Mouse (Mus musculus) CH12F3 (cell line): Measurements from ENCODE around the gene Fry.

ENCODE experiments used
- in situ Hi-C: fragments of 300-500 bp; cut with MboI; formaldehyde crosslinking; loops from 2 replicates; pipeline ENCODE4 v1.14.3; 2020; ENCODE audit warnings: low sequenced_read_pairs

The Fry gene

GRCm38 (mm10) chr5:150168712-150169111, 50.3 kb downstream of the Fry start:
- in situ Hi-C loops, result no loop called here

GRCm38 (mm10) chr5:150171562-150171961, 53.1 kb downstream of the Fry start:
- in situ Hi-C loops, result no loop called here

- in situ Hi-C loops, result no loop called here
These were observed 55.4 kb downstream of the Fry start for GRCm38 (mm10) chr5:150173869-150174268.

GRCm38 (mm10) chr5:150174950-150175349, 56.5 kb downstream of the Fry start:
- in situ Hi-C loops, result no loop called here

GRCm38 (mm10) chr5:150176251-150177015, 58.0 kb downstream of the Fry start:
- in situ Hi-C loops, result no loop called here

GRCm38 (mm10) chr5:150177757-150178156, 59.3 kb downstream of the Fry start:
- in situ Hi-C loops, result no loop called here

- in situ Hi-C loops, result no loop called here
These were observed 59.9 kb downstream of the Fry start for GRCm38 (mm10) chr5:150178194-150178801.

GRCm38 (mm10) chr5:150180985-150181607, 62.7 kb downstream of the Fry start:
- in situ Hi-C loops, result no loop called here

GRCm38 (mm10) chr5:150184959-150185358, 66.5 kb downstream of the Fry start:
- in situ Hi-C loops, result no loop called here

- in situ Hi-C loops, result no loop called here
These were observed 67.7 kb downstream of the Fry start for GRCm38 (mm10) chr5:150186121-150186520.

GRCm38 (mm10) chr5:150186676-150187075, 68.2 kb downstream of the Fry start:
- in situ Hi-C loops, result no loop called here

- in situ Hi-C loops, result no loop called here
These were observed 69.6 kb downstream of the Fry start for GRCm38 (mm10) chr5:150188031-150188430.

- in situ Hi-C loops, result no loop called here
These were observed 72.3 kb downstream of the Fry start for GRCm38 (mm10) chr5:150190454-150191358.

- in situ Hi-C loops, result no loop called here
These were observed 77.2 kb downstream of the Fry start for GRCm38 (mm10) chr5:150195514-150196210.

- in situ Hi-C loops, result no loop called here
These were observed 77.8 kb downstream of the Fry start for GRCm38 (mm10) chr5:150196211-150196585.

GRCm38 (mm10) chr5:150196881-150197311, 78.5 kb downstream of the Fry start:
- in situ Hi-C loops, result no loop called here

GRCm38 (mm10) chr5:150206749-150207148, 88.3 kb downstream of the Fry start:
- in situ Hi-C loops, result no loop called here

- in situ Hi-C loops, result no loop called here
These were observed 89.2 kb downstream of the Fry start for GRCm38 (mm10) chr5:150207596-150207995.

- in situ Hi-C loops, result no loop called here
These were observed 89.6 kb downstream of the Fry start for GRCm38 (mm10) chr5:150208009-150208408.

- in situ Hi-C loops, result no loop called here
These were observed 95.6 kb downstream of the Fry start for GRCm38 (mm10) chr5:150214081-150214480.
